Mouse (Mus musculus) CD8-positive naive resting alpha-beta T cell, adult 2 months (primary cell): ENCODE measurements around the gene Ddah1.
"Not testable (repeated sequence)": the region's sequence is repeated elsewhere in the genome, so short reads cannot be mapped to it uniquely, and the experiment has no call there.

Experiments used
- DNase-seq, 2 experiments: peaks; one replicate each; pipeline ENCODE4 v3.0.0; 2022; ENCODE audit warnings: low read depth in 2 of 2, low spot score in 2 of 2

Ddah1 gene

GRCm38 (mm10) chr3:145862521-145862920 is 104.0 kb downstream of the Ddah1 start:
- no peak for DNase-seq

DNA sequence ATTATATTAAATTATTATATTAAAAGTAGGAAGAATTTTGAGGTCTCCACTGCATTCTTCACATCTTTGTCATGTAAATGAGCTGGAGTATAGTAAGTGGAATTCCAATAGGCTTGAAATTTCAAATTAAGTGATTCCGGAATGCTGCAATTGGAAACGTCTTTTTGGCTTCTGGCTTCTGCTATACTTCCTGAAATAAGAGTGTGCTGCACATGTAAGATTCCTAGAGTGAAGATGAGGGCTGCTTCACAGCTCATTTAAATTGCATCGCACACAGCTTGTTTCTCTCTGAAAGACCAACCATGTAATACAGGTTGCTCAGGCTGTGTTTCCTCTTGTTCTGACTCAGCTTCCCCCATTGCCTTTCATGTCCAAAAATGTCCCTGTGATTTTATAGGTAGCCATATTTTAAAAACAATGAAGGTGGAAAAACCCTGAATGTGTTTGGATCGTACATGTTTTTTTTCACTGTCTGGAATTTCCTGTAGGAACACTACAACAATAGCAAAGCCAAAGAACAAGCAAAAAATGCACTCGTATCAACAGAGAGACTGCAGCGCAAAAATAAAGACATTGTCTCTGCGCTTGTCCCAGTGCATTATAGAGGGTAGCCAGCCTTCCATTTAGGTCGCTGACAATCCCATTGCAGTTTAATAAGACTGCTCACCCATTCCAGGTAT is 105.7 kb downstream of the Ddah1 start:
- no peak for DNase-seq

DNA sequence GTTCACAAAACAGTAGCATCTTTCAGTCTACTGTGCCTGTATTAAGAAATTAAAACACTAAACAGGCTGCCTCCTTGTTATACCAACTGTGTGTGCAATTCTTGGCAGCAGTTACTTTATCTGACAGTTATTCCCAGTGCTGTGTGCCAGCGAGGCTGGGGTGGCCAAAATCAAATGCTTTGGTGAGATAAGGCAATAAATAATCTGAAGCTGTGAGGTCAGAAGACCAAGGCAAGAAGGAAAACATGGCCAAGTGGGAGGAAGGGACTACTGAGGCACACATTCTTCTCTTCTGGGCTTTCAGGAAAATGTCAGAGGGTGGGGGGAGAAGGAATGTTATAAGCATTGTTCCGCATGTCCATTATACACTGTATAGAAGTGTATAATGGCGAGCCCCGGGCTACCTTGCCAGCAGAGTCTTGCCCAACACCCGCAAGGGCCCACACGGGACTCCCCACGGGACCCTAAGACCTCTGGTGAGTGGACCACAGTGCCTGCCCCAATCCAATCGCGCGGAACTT is 106.3 kb downstream of the Ddah1 start:
- no peak for DNase-seq

DNA sequence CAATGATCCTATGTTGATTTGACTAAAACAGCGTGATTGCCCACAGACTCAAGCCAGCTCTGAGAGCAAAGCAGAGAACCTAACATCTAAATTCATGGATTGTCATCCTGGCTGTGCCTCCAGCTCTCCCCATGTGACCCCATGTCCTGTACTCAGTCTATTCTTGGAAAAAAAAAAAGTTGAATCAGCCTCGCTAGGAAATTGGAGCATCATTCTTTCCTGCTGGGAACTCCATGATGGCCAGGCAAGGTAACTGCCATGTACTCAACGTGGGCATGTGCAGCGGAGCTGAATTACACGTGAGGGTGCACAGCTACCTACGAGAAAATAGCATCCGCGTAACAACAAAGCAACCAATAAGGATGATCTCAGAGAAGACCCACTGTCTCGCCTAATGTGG is 114.2 kb downstream of the Ddah1 start:
- DNase-seq = no peak

DNA sequence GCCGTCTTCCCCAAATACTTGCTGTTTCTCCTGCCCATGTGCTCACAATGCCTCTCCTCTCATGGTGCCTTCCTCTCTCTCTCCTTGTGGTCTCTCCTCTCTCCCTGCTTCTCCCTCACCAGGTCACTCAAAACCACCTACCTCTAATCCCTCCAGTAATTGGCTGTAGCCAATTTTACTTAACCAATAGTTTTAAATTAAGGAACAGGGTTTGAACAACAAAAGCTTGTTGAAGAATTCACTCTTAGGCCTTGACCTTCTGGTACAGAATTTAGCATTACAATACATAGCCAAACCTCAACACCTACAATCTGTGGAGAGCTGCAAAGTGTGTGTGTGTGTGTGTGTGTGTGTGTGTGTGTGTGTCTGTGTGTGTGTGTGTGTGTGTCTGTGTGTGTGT is 114.8 kb downstream of the Ddah1 start:
- no peak for DNase-seq

GRCm38 (mm10) chr3:145874126-145874525 is 115.7 kb downstream of the Ddah1 start:
- DNase-seq = no peak

DNA sequence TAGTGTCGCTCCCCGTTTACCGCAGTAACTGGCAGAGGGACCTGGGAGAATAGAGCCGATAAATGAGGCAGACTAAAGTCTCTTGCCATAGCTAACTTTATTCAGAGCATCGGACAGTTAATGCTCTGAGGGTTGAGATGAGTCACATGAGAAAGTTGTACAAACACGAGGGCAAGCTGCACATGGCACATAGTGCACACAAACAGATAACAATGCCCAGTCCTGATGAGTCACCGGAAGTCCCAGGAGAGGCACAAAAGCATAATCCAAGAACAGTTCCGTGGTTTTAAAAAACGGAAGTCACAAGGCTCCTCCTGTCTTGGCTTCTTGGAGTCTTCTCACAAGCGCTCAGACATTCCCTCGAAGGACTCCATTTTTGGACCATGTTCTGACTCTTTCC is 117.6 kb downstream of the Ddah1 start:
- DNase-seq = no peak

DNA sequence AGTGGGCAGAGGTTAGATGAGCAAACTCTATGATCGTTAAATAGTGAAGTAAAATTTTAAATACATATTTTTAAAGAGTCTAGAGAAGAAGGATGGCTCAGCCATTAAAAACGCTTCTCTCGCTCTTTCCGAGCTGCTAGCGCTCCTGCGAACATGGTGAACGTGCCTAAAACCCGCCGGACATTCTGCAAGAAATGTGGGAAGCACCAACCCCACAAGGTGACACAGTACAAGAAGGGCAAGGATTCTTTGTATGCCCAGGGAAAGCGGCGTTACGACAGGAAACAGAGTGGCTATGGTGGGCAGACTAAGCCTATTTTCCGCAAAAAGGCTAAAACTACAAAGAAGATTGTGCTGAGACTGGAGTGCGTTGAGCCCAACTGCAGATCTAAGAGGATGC is 120.4 kb downstream of the Ddah1 start:
- not testable (repeated sequence) for DNase-seq

- no peak for DNase-seq
These were observed 121.9 kb downstream of the Ddah1 start for GRCm38 (mm10) chr3:145880335-145880734.

DNA sequence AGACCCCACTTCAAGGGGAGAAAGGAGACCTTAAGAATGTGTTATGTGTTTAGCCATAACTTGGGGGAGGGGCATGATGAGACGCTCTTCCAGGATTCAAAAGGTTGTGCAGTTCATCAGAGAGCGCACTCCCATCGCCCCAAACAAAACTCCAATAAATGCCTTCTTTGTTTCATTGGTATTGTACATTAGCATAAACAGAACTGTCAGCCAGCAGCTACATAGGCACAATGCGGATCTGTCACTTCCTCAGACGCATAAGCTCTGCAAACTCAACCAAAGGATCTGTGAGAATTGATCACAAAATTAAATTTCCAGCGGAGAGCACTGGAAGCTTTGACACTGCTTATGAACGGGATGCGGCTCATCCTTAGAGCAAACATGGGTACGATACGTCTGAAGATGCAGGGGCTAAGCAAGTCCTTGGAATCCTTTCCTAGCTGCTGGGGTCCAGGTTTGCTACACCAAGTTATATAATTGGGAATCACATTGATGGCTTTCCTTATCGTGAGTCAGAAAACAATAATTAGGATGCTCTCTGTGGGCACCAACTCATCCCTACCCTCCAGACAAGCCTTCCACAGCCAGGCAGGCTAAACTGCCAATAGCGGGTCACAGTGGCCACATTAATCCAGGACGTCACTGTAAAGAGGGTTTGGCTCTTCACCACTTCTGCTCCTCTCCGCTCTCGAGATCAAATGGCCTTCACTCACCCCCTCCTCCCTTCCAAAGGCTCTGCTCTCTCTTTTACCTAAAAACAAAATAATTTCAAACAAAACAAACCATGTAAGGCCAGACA is 123.8 kb downstream of the Ddah1 start:
- no peak for DNase-seq

DNA sequence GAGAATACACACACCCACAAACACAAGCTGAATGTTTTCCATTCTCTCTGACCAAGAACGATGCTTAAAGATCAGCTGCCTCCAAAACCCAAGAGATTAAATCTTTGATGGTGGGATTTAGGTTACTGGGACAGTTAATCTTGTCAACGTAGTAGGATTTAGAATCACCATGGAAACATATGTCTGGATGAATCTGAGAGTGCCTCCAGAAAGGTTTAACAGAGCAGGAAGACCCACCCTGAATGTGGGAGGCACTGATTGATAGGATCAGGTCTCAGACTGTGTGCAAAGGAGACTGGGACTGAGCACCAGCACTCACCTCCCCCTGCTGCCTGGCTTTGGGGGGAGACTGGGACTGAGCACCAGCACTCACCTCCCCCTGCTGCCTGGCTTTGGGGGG is 124.8 kb downstream of the Ddah1 start:
- DNase-seq = no peak

DNA sequence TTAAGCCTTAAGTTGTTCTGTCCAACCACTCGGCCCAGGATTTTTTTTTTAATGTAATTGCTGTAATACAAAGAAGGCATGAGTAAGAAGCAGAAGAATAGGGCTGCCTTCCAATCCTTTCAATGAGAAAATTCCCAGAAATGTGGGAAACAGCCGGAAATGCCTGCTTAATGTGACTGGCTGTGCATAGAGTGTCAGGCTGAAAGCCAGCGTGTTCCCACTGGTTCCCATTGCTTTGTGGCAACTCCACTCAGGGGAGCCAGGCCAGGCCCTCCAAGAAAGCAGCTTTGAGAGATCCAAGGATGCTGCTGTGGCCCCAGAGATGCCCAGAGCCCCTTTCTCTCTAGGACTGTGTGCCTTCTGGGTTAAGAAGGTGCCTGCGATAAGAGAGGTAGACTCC is 126.9 kb downstream of the Ddah1 start:
- no peak for DNase-seq

DNA sequence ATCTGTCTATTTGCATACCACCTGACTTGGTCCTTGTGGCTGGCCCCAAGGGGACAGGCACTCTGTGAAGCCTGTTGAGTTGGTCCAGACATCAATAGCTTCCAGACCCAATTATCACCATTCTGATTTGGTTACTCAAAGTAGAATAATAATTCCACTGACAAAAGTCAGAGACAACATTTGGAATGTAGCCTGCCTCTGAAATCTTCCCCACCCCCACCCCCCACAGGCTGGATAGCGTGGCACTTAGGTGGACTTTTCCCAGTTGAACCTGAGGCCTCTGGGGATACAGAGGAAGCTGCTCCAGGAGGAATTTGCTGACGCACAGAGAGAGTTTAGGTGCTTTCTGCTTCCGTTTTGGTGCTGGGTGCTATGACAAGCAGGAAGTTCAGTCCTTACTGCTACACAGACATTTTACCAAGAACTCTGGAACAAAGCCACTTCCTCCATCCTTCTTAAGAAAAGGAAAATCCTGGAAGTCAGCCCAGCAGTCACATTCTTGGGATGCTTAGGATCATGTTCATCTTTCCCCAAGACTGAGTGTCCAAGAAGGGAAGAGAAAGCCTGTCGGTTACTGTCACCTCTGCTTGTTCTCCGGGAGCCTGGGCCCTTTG is 127.5 kb downstream of the Ddah1 start:
- no peak for DNase-seq

- no peak for DNase-seq
These were observed 129.0 kb downstream of the Ddah1 start for GRCm38 (mm10) chr3:145887430-145887971.

GRCm38 (mm10) chr3:145890346-145891132 is 132.1 kb downstream of the Ddah1 start:
- DNase-seq = no peak

- DNase-seq = no peak
These were observed 134.0 kb downstream of the Ddah1 start for GRCm38 (mm10) chr3:145892451-145892850.

- DNase-seq = no peak
These were observed 135.7 kb downstream of the Ddah1 start for GRCm38 (mm10) chr3:145894131-145894530.

DNA sequence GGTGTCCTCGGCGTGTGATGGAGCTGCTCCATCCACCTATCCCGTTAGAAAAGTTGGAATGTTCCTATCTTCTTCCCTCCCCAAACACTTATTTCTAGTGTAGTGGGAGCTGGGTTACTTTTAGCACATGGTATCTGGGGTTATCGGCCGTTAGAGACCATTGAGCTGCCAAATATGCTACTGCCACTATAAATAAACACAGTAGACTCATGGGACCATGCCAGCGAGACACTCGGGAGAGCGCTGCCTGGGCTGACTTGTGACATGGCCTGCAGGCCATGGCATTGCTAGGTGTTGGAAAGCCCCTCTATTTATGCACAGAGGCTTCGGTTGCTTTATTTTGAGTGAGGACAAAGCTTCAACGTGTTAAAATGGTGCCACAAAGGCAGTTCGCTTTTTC is 139.3 kb downstream of the Ddah1 start:
- DNase-seq = no peak

GRCm38 (mm10) chr3:145899832-145900231 is 141.4 kb downstream of the Ddah1 start:
- no peak for DNase-seq

GRCm38 (mm10) chr3:145903530-145903929 is 145.1 kb downstream of the Ddah1 start:
- no peak for DNase-seq
